Mouse (Mus musculus) urinary bladder, postnatal 4 days (tissue): ENCODE measurements around the gene Yaf2.
"Not testable (repeated sequence)": the region's sequence is repeated elsewhere in the genome, so short reads cannot be mapped to it uniquely, and the experiment has no call there.

Experiments
- DNase-seq, 2 experiments: peaks; one replicate each; pipeline ENCODE4 v3.0.0; 2021 to 2022; ENCODE audit warnings: low spot score in 2 of 2

The Yaf2 gene

DNA sequence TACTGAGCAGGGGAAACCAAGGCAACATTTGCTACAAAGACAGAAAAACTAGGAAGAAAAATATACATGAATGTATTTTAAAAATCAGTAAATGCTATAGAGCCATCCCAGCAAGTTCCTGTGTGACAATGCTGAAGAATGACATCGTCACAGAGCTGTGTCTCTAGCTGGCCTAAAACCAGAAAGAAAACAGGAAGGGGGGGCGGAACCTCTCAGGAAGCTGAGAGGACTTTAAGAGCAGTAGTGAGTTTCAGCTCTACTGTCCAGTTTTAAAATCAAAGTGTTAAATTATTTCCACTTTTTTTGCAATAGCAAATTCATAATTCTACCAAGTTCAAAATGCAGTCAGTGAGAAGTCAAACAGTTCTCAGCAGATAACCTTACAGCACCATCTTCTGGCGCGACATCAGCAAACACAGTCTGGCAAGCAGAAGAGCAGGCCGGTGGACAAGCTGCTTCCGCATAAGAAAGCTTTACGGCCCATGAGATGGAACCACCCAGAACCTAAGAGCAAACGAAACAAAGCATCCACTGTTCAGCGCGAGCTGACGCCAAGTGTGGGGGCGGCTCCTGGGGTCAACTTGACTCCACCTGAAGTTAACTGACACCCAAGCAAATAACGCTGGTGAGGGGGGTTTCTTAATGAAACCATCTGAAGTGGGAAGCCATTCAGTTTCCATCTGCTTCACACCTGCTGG lies 85.0 kb downstream of the Yaf2 start:
- no peak for DNase-seq

DNA sequence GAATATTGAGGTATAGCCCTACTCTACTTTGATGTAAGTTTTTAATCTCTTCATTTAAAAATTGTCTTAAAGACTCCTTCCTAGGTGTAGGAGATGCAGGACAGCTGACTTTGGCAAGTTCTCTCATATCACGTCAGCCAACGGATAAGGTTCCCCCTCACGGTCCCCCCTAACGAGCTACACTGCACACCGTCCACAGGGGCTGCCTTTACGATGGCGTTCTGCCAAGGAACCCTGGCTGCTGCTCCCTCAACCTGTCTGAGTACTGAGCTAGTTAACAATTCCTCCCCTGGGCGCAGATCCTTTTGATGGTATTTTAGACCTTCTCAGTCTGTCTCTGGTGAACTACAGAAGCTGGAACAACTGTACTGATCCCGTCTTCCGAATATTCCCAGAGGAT lies 93.5 kb downstream of the Yaf2 start:
- DNase-seq: no peak

DNA sequence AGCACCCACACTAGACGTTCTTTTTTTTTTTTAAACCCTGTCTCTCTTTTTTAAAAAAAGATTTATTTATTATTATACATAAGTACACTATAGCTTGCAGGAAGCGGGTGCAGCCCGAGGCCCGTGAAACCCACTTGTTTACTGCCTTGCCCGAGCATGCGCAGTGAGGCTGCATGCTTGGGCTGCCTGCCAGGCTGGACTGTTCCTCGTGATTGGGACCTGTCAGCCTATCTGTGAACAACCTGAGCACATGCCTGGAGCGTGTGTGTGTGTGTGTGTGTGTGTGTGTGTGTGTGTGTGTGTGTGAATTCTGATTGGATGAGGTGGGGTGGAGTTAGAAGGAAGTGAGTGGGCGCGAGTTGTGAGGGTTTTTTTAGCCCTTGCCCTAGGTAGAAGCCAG lies 100.3 kb downstream of the Yaf2 start:
- DNase-seq: not testable (repeated sequence)
